Mouse (Mus musculus): ENCODE results near the gene Slc24a2.

Gene Slc24a2

DNA sequence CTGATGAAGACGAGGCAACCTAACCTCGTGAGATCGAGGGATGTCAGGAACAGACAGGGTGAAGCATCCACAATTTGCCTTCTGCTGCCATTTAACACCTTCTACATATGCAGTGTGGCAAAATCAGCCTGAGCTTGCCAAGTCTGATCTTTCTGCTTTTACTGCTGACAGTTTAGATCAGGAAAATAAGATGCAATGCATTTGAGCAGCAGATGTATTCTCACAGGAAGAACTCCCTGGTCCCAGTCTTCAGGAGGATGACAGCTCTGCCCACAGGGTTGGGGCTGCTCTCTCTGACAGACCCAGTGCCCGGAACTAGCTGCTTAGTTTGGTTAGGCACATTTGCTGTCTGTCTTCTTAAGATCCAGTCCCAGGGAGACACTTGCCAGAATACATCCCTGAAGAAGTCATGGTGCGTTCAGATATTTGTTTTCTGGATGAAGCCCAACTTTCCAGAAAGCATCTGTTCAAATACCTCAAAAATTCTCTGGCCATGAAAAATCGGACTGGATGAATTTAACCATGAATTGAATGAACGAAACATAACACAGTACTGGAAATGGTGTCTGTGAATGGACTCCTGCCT, 188.8 kb downstream of the Slc24a2 start:
- no peak for DNase-seq (ENCODE audit: low spot score in 2 of 2)

DNA sequence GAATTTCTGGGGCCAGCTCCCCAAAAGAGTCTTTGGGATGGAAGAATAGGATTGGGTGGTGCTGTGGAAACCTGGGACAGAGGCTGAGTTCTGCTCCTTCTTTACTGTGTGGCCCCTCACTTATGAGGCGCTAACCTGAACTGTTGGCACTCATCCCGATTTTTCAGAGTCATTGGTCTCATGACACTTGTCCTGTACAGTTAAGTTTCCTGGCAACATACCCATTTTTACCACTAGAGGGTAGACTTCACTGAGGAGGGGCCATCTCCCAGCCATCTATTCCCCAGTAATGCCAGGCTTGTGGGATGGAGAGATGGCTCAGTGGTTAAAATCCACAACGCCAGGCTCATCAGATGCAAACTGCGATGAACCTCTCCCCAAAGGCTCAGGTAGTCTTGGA, 192.7 kb downstream of the Slc24a2 start:
- DNase-seq (ENCODE audit: low spot score in 2 of 2), result no peak

DNA sequence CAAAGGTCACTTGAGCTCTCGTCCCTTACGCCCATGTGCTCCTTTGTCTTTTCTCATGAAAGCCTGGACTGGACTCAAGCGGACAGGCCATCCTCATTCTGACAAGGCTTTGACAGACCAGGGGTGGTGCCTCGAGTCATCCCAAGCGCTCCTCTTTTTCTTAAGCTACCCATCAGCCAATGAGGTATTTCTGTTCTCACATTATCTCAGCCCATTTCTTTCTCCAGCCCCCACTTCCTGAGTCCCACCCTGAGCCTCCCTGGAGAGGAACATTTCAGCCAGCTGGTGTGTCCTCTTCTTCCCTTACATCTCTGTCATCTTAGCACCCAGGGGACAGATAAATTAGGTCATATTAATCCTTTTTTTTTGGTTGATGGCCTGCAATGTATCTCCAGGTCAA, 193.8 kb downstream of the Slc24a2 start:
- no peak for DNase-seq (ENCODE audit: low spot score in 2 of 2)

DNA sequence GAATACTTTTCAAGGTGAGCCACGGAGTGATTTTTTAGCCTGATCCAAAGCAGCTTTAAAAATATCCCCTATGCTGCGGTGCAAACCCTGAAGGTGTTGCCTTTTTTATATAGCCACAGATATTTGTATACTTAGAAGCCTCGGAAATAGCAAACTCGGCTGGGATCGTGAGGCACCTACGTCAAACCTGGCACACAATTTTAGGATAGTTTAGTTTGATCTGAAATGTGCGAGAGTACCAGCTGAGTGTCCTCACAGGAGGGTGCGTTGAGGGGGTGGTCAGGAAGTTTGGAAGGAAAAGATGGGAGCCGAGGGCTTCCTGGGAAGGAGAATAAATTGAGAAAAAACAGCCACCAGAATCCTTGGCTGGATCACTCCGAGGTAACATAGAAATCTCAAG, 194.6 kb downstream of the Slc24a2 start:
- DNase-seq (ENCODE audit: low spot score in 2 of 2), result no peak

DNA sequence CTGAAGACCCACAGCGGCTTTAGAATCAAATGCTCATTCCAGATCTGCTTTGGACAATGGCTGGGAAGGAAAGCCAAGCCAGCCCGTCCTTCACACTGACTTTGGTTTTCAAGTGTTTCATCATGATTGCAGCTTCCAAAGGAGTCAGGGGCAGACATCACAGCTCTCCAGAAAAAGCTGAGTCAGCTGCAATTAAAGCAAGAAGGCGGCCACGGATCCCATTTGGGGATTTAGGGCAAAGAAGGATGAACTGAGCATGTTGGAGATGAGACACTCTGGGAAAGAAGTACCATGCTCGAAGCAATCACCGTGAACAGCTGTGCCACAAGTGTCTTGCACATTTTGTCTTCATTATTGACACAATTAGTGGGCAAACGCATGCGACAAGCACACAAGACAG, 197.6 kb downstream of the Slc24a2 start:
- DNase-seq (ENCODE audit: low spot score in 2 of 2), result no peak

DNA sequence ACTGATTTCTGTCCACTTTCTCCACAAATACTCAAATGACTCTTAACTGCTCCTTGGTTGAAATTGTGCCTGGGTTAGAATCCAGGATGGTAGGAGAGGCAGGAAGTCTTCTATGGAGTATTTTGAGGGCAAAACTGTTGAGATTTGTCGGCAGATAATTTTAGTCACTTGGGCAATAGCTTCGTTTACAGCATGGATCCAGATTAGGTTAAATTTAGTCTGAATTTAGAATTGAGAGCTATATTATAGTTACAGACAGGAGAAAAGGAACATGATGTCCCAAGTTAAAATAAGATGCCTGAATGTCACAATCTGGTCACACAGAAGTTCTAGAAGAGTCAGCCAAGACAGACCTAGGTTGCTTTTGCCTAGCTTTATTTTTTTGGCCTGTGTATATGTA, 199.2 kb downstream of the Slc24a2 start:
- no peak for DNase-seq (ENCODE audit: low spot score in 2 of 2)

DNA sequence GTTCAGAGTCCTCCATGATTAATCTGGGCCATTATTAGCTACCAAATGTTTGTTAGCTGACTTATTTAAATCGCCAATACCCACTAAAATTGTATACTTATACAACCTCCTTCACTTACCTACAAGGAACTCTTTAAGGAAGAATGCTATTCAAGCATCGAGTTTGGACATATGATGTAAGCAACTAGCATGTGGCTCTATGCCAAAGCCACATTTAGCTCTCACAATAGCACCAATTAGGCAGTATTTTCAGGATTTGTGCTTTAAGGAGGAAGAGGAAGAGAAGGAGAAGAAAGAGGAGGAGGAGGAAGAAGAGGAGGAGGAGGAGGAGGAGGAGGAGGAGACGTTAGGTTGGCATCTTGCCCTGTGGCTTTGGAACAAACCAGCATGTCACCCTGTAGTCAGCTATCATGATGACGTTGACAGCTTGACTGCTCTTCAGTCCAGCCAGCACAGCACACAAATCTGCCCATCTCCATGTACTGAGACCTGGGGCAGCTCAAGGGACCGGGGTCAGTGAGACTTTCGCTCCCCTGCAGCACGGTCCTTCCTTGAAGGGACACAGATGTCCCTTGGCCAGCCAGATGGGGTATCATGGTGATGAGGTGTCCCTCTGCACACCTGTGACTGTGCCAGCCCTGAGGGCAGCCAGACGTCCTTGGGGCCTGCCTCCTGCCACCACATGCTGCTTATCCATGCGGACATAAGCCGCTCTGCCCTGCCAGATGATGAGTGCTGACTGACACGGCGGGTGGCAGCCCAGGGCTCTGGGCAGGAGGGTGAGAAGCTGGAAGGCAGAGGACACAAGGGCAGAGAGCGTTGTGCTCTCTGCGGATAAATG, 203.7 kb downstream of the Slc24a2 start:
- no peak for DNase-seq (ENCODE audit: low spot score in 2 of 2)

DNA sequence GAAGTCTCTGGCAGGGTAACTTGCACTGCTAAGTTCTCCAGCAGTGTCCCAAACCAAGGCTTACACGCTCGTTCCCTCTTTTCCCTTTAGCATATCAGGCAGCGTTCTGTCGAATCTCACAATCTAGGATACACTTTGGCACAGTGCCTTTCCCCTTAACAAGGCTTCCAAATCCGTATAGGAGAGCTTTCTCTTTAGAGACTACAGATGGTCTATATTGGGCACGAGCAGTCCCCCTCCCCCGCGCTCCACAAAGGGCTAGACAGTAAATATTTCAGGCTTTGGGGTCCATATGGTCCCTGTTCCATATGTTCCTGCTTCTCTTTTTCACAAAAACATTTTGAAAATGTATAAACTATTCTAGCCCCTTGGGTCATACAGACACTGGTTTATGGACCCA, 205.7 kb downstream of the Slc24a2 start:
- no peak for DNase-seq (ENCODE audit: low spot score in 2 of 2)

DNA sequence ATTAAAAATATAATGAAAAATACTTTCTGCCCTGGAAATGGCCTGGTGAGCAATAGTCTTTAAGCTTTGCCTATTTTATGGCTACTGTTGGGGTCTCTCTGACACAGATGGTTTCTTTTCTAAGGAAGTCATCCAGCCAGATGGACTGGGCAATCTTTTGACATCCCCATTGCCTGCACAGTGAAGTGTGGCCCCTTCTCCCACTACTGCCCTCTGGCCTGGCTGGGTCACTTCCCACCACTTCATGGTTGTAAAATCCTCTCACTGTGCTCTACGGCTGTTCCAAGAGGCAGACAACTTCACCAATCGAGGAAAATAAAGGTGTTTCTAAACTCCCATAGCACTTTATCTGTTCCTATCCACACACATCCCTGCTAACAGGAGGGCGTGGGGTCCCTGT, 208.7 kb downstream of the Slc24a2 start:
- DNase-seq (ENCODE audit: low spot score in 2 of 2), result no peak

DNA sequence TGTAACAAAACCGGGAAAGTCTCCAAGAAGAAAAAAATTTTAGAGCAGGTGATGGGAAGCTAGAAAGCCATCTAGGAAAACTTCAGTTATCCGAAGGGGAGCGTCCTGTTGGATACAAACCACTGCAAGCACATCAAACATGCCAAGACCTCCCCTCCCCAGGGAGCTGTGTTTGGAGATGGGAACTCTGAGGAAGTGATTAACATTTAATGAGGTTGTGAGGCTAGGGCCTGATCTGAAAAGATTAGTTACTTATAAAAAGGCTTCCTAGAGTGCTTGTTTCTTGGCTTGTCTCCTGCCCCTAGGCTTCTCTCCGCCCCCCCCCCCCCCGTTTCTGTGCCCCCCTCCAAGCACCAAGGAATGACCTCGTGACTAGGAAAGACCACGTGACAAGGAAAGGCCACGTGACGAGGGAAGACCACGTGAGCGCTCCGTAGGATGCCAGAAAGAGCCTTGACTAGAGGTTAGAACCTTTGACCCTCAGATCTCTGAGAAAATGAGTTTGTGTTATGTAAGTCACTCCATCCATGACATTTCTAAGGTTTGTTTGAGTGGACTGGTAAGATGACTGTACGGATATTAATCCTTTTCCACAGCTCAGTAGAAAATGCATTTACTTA, 210.7 kb downstream of the Slc24a2 start:
- DNase-seq (ENCODE audit: low spot score in 2 of 2), result no peak

DNA sequence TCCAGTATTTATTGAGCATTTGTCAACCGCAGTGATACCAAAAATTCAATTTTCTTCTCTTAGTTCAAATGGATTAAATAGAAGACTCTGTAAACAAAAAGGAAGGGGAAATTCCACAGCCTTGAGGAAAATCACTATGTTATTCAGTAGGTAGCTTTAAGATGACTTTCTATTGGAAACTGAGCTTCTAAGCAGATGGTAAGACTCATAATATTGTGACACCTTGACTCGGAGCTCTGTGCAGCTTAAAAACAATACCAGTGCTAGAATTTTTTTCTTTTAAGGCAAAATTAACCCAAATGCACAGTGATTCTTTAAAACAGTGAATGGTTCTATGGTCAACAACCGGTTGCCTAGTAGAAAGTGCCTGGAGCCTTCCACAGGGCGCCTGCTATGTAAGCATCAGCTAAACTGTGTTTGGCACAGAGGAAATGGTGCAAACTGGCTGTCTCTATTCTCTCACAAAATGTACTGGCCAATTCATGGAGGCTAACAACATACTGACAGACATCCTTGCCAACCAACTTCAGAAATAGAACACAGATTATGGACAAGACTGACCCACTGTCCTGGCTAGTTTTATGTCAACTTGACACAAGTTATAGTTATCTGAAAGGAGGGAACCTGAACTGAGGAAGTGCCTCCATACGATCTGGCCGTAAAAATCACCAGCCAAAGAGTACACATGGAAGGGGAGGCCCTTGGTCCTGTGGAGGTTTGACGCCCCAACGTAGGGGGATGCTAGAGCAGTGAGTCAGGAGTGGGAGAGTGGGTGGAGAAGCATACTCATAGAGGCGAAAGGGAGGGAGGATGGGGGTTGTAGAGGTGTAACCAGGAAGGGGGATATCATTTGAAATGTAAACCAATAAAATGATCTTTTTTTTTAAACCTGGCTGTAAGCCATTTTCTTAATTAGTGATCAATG, 211.9 kb downstream of the Slc24a2 start:
- no peak for DNase-seq (ENCODE audit: low spot score in 2 of 2)

DNA sequence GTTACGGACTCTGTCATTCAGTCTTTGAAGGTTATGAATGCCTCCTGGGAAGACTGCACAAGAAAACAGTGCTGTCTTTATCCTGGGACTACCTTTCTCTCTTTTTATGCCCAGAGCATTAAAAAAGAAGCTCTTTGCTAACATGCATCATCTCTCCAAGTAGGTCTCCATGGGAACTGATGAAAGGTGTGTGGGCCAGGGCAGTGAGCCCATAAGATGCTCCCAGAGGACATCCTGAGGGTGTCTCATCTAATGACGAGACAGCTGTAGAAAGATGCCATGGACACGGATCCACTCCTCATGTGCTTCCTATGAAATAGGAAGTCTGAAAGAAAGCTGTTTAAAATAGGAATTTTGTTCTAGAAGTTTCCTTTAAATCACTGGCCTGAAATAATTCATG, 212.8 kb downstream of the Slc24a2 start:
- DNase-seq (ENCODE audit: low spot score in 2 of 2), result no peak

DNA sequence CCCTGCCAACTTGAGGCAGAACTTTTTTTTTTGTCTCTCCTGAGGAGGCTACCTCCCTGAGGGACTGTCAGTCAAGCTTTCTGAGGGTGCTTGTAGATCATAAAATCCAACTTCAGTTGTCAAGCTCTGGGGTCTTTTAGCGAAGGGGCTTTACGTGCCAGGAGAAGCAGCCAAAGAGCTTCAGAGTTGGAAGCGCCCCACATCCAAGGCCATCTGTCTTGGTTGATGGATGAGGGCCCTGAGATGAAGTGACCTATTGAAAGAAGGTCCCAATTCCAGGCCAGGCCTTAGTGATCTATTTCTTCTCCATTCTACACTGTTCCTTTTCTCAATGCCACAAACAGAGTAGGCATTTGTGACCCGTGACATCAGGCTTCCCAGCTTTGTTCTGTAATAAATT, 214.5 kb downstream of the Slc24a2 start:
- DNase-seq (ENCODE audit: low spot score in 2 of 2), result no peak

DNA sequence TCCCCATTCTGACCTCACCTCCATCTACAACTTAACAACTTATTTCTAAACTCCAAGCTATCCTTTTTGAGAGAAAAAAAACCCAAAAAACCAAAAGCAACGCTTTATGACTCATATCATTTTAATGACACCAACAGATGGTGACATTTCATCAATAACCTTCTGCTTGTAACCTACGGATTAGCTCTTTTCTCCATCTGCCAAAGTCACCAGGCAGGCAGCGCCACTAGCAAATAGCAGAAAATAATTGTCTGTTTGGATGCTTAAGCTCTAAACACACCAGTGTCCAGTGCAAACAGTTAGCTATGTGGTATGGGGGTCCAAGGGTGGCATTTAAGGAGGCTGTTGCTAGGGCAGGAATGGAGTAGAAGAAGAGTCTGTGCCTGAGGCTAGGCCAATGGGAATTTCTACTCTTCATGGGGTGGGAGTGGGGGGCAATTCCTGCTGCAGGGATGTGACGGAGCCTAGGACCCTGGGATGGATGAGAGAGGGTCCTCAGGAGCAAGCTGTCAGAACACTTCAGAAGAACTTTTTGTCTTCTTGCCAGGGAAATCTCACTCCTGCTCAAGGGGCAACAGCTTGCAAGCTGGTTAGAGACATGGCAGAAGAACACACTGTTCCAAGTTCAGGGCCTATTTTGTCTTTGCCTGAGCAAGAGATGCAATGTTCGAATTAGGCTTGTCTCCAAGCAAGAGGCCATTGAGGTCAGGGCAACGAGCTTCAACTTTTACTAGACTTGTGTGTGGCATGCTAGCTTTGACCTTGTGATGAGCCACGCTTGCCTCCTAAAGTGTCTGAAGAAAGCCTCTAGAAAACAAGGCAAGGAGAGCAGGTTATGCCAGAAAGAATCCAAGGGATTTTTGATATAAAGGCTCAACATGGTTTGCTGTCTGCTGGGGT, 216.3 kb downstream of the Slc24a2 start:
- DNase-seq (ENCODE audit: low spot score in 2 of 2), result no peak

DNA sequence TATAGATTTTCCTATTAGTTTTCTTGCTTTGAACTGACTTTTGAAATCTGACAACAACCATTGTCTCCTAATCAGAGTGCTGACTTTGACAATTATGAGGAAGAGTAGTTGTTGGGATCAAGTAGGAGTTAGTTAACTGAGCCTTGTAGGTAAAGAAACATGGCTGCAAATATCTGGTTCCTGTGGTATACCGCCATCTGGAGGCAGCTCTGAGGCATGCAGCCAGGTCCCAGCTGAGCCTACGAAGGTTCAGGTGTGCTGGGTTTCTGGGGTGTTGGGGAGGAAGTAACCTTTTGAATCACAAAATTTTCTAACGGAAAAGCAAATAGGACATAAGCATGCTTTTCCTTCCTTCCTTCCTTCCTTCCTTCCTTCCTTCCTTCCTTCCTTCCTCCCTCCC, 237.8 kb downstream of the Slc24a2 start:
- no peak for DNase-seq (ENCODE audit: low spot score in 2 of 2)

DNA sequence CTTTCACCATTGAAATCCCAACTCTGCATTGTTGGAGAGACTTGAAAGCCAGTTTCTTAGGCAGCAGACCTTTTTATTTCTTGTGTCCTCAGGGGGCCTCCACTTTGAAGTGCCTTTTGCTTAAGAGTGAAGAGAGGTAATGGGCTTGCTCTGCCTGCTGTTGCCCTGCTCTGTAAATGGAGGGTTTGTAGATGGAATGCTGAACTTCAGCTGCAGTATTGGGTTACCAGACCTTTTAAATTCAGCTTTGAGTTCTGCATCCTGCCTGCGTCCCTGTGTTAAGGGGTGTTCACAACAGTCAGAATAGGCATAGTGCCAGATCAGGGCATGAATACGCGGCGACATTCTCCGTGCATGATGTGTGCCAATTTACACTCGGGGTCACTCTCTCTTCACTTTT, 241.0 kb downstream of the Slc24a2 start:
- no peak for DNase-seq (ENCODE audit: low spot score in 2 of 2)

DNA sequence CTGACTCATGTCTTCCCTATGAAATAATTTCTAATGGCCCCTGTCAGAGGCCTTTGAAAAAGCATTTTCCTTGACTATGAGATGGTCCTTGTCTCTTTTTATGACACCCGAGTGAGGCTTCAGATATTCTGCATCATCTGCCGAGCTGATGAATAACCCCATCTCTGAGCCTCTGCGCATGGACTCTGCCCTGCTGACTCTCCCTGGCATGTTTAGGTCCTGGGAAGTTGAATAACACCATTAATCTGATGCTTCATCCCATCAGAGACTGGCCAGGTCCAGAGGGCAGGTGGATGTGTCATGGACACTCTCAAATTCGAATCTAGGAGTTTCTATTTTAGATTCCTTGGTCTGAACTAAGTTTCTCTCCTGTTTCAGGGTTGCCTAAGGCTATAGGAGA, 242.4 kb downstream of the Slc24a2 start:
- DNase-seq (ENCODE audit: low spot score in 2 of 2), result no peak

DNA sequence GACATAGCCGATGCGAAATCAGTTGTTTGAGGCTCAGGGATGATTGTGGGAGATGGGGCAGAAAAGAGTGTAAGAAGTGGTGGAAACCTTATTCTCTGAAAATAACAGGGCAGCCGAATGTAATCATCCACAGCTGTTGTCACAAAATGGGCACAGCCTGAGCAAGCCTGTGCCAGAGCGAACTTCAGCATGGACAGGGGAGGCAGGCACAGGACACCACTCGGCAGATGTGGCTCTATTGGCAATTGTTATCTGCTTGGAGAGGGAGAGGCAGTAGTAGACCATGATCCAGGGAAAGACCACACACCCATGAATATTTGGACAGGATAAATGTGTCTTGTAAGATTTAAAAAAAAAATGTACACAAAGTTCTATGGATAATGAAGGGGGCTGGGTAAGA, 253.0 kb downstream of the Slc24a2 start:
- no peak for DNase-seq (ENCODE audit: low spot score in 2 of 2)

DNA sequence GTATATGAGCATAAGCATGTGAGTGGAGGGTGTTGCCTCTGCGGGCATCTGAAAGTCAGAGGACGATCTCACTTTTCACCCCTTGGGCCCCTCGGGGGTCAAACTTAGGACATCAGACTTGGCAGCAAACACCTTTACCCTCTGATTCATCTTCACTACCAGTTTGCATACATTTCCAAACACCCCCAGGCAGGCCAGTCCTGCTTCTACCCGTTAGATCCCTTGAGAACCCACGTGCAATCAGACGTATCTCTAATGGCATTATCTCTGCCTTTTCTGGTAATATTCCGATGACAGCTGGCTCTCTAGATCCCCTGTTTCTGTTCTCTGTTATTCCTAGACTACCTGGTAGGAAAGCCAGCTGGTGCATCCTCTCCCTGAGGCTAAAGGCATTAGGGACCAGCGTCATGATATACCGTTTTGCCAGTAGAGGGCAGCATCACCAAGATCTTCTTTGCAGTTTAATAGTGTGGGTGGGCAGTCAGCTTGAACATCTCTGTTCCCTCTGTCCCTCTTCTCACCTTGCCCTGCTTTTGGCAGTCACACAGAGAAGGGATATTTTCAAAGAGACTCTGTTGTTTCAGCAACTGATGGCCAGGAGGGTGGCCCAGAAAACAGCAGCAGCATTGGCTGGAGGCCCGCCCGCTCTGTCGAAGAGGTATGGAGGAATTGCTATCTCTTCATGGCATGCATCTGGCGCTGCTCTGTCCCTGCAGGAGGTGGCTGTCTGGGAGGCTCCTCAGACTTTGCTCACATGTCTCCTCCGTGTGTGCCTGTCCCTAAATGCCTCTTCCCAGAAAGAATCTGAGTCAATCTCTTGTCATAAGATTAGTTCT, 272.5 kb downstream of the Slc24a2 start:
- DNase-seq (ENCODE audit: low spot score in 2 of 2), result peak in 1 of 2 experiments; percentile 43

DNA sequence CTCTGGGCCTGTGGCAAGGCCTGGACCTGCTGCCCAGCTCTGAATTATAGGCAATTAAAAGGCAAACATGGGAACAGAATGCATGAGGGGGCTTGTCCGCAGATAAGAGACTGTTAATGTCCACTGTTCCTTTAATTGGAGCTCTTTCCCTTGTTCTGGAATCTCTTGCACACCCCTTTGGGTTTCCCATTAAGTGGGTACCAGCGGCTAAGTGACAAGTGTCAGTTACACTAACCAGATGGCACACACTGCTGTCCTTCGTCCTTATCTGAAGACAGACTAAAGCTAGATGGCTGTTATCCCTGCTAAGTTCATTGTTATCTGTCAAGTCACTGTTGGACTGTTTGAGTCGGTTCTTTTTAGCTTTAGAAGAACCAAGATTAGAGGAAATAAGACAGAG, 274.8 kb downstream of the Slc24a2 start:
- DNase-seq (ENCODE audit: low spot score in 2 of 2), result no peak

Data from spleen, postnatal 10 days (tissue).